Mouse (Mus musculus) MEL (cell line): ENCODE measurements around the gene Trio.

ENCODE experiments used
- CTCF ChIP-seq, 3 experiments: IDR thresholded peaks in 2 of 3; conservative IDR thresholded peaks in 1 of 3; 2 replicates each; pipeline ENCODE4 v1.5.1; 2011 to 2012; ENCODE audit warnings: low read length in 3 of 3, low read depth in 2 of 3, mild to moderate bottlenecking in 2 of 3, improper control_type of control experiment in 1 of 3, inconsistent platforms in 1 of 3, mixed read lengths in 1 of 3, moderate library complexity in 1 of 3; ENCODE audit not compliant: control insufficient read depth in 1 of 3, insufficient read depth in 1 of 3, poor library complexity in 1 of 3, severe bottlenecking in 1 of 3
- E2F4 ChIP-seq: IDR thresholded peaks from 2 replicates; pipeline ENCODE4 v1.6.1; 2011; ENCODE audit warnings: low read depth, low read length, improper control_type of control experiment, borderline replicate concordance
- POLR2A ChIP-seq, 2 experiments: IDR thresholded peaks; 2 replicates each; pipeline ENCODE4 v1.6.1; 2011 to 2012; ENCODE audit warnings: low read length in 2 of 2, mild to moderate bottlenecking in 2 of 2, control low read depth in 1 of 2, improper control_type of control experiment in 1 of 2, low read depth in 1 of 2, moderate library complexity in 1 of 2; ENCODE audit not compliant: control insufficient read depth in 1 of 2, insufficient read depth in 1 of 2, poor library complexity in 1 of 2
- POLR2AphosphoS2 ChIP-seq: IDR thresholded peaks from 2 replicates; pipeline ENCODE4 v1.6.1; 2011; ENCODE audit warnings: low read length, improper control_type of control experiment
- USF1 ChIP-seq: IDR thresholded peaks from 2 replicates; pipeline ENCODE4 v1.6.1; 2014; ENCODE audit warnings: low read depth, mild to moderate bottlenecking, inconsistent platforms, low read length, improper control_type of control experiment, moderate library complexity
- ZC3H11A ChIP-seq: IDR thresholded peaks from 2 replicates; pipeline ENCODE4 v1.6.1; 2012; ENCODE audit warnings: low read depth, mild to moderate bottlenecking, inconsistent platforms, low read length, improper control_type of control experiment
- ZMIZ1 ChIP-seq: IDR thresholded peaks from 2 replicates; pipeline ENCODE4 v1.6.1; 2012; ENCODE audit warnings: low read depth, mild to moderate bottlenecking, inconsistent platforms, low read length, improper control_type of control experiment, moderate library complexity

DNA sequence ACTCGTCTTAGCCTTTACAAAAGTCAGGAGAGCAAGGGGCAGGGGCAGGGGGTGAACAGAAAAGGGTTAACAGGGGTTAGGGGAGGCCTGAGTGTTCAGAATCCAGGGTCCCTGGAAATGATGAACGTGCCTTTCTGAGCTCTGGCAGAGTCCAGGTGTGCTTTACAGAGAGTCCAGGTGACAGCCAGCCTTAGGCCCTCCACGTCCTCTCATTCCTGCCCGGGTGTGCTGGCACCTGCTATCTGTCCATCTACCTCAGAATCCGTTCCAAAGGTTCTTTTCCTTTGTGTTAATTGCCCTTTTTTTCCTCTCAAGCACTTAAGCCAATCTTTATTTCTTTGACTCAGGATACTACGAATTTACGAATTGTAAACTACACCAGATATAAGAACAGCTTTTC is 32.1 kb downstream of the Trio start:
- no peak for TF ChIP-seq ZC3H11A
- no peak for TF ChIP-seq E2F4
- no peak for TF ChIP-seq USF1
- no peak for TF ChIP-seq CTCF (IDR thresholded peaks at IDR 0.05 in 2 of 3, conservative IDR thresholded peaks at IDR 0.05 in 1 of 3; ENCODE audit: control insufficient read depth in 1 of 3, insufficient read depth in 1 of 3, low read depth in 2 of 3, low read length in 3 of 3, poor library complexity in 1 of 3, severe bottlenecking in 1 of 3)
- TF ChIP-seq ZMIZ1: no peak
- TF ChIP-seq POLR2A (IDR thresholded peaks at IDR 0.05; ENCODE audit: control insufficient read depth in 1 of 2, insufficient read depth in 1 of 2, low read depth in 1 of 2, low read length in 2 of 2, poor library complexity in 1 of 2): no peak
- TF ChIP-seq POLR2AphosphoS2: no peak
